Mouse (Mus musculus) ES-CJ7 (cell line): ENCODE measurements at regions not wholly inside any gene's neighbourhood (a gene's known extent, or its start where the extent isn't known, plus 50 kb on each side); places are given as distances from the start of the nearest gene placed in this dataset.

Source experiments
- DNase-seq: peaks from one replicate; pipeline ENCODE4 v3.0.0; 2011; ENCODE audit warnings: low read depth, low spot score

- no peak for DNase-seq
These were observed 138.4 kb upstream of the Cnr1 start for GRCm38 (mm10) chr4:33786027-33786426.

DNA sequence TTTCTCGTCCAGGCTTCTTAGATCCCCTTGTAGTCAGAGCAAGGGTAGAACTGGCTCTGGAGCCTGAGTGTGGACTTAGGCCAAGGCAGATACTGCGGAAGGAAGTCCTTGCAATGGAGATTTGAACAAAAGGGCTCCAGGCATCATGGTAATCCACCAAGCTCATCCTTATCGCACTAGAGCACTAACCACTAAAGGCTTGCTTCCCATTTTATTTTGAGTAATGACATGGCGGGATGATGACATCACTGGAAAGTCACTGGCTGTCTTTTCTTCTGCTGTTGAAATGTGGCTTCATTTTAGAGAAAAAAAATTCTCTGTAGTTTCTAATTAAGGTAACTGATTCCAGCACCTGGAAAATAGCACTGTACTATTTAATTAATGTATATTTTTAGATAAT is 137.4 kb upstream of the Cnr1 start:
- DNase-seq, result no peak

GRCm38 (mm10) chr4:33793398-33793797 is 131.0 kb upstream of the Cnr1 start:
- no peak for DNase-seq

GRCm38 (mm10) chr4:33795461-33795860 is 128.9 kb upstream of the Cnr1 start:
- DNase-seq, result no peak

GRCm38 (mm10) chr4:33797964-33798363 is 126.4 kb upstream of the Cnr1 start:
- no peak for DNase-seq

- DNase-seq, result no peak
These were observed 125.7 kb upstream of the Cnr1 start for GRCm38 (mm10) chr4:33798654-33799053.

GRCm38 (mm10) chr4:33799110-33799509 is 125.3 kb upstream of the Cnr1 start:
- peak; percentile 9 for DNase-seq

GRCm38 (mm10) chr4:33799831-33800230 is 124.6 kb upstream of the Cnr1 start:
- no peak for DNase-seq

GRCm38 (mm10) chr4:33812338-33812737 is 112.1 kb upstream of the Cnr1 start:
- DNase-seq, result no peak

GRCm38 (mm10) chr4:33823850-33824249 is 100.5 kb upstream of the Cnr1 start:
- peak; percentile 96 for DNase-seq

- no peak for DNase-seq
These were observed 91.3 kb upstream of the Cnr1 start for GRCm38 (mm10) chr4:33833134-33833533.

- DNase-seq, result no peak
These were observed 86.0 kb upstream of the Cnr1 start for GRCm38 (mm10) chr4:33838436-33838835.

DNA sequence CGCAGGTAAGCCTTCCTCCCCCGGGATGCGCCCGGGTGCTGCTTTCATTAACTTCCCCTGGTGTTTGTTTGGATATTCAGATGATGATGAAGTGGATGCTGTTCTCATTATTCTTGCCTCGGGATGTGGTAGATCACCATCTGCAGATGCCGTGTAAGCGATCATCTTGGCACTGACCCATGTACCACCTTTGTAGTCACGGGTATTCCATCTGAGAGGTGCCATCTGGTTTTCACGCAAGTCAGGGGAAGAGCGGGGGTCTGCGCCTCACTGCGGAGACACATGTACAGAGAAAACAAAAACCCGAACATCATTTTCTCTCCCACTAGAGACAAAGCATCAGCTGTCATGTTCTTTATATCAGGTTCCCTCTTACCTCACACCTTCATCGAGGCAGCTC is 84.3 kb upstream of the Cnr1 start:
- DNase-seq, result no peak

- no peak for DNase-seq
These were observed 78.6 kb upstream of the Cnr1 start for GRCm38 (mm10) chr4:33845611-33846395.

DNA sequence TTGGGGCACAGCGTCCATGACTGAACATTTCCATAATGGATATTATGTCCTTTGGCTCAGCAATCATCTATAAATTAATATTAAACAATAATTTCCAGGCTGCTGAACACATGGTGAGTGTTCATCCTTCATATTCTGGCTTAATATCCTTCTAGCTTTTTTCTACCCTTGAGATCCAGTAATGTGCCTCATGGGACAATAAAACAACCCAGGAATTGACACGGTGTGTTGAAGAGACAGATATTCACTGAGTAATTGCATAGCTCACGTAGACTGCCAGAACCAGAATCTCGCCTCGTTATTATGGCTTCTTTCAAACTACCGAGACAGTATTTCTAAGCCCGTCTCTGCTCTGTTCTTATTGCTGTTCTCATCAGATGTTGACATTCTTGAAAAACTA is 74.1 kb upstream of the Cnr1 start:
- DNase-seq, result no peak

DNA sequence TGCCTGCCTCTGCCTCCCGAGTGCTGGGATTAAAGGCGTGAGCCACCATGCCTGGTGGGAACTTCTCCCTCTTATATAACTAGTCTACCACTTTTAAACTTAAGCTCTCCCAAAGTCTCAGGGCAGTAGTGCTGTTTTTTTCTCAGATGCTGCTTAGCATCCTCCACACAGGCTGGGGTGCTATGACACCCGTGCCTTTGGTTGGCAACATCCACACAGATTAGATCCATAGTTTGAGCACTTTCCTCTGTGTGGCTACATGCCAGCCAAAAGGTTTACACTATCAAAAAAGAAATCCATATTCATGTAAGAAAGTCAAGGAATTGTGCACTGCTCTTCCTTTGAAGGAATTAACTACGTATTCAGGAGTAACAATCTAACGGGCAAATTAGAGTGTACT is 72.1 kb upstream of the Cnr1 start:
- DNase-seq, result no peak

DNA sequence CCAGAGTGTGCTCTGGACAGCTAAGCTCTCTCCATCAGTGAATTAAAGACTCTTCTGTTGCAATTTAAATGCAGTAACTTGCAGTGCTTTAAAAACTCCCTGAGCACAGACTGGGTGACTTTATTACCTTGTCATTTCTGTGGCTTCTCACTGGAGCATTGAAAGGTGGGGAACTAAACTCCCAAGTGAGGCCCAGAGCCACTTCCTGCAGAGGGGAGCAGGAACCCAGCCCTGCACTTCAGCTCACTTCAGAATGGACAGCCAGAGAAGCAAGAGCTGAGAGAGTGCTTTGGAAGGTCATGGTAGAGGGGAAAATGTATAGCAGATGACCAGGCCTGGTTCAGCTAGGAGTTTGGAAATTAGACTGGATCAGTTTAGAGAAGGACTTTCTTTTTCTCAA is 69.3 kb upstream of the Cnr1 start:
- DNase-seq, result no peak

GRCm38 (mm10) chr4:33867126-33867525 is 57.3 kb upstream of the Cnr1 start:
- no peak for DNase-seq

DNA sequence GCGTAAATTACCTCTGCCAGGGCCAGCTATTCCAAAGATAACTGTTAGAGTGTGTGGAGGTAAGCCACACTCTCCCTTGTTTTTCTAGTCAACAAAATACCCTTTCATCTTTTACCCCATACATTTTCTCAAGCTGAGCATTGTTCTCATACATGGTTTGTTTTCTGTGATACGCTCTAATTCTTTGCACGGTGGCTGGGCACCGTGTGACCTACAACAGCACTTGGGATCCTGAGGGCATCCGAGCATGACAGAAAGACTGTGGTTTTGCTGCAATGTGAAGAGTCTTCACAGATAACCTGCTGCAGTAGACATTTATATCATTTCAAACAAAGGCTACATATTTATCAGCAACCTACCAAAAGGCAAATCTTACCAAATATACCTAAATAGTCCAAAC is 55.1 kb upstream of the Cnr1 start:
- DNase-seq, result no peak
